Mouse (Mus musculus) macrophage (primary cell): ENCODE data around the gene Speg. TPM values are rescaled to one million over a fixed set of nuclear protein-coding genes. Genes with fewer than 3 reads are reported as not detected.

Experiments used
- H3K27ac ChIP-seq: fragments of 350-480 bp; formaldehyde crosslinking; 2 replicates; pipeline ENCODE4 v1.9.0; 2021
- H3K36me3 ChIP-seq: fragments of 350-480 bp; formaldehyde crosslinking; 2 replicates; pipeline ENCODE4 v1.9.0; 2021; ENCODE audit errors: inconsistent target
- H3K4me3 ChIP-seq: fragments of 350-480 bp; formaldehyde crosslinking; 2 replicates; pipeline ENCODE4 v1.9.0; 2021; ENCODE audit errors: inconsistent target
- H3K79me2 ChIP-seq: fragments of 350-480 bp; formaldehyde crosslinking; 2 replicates; pipeline ENCODE4 v1.9.0; 2021; ENCODE audit errors: inconsistent target
- WGBS: methylation state at CpG from one replicate; pipeline ENCODE4 v1.1.7; 2026; ENCODE audit warnings: inconsistent platforms; ENCODE audit not compliant: missing documents; 5-methylcytosine and 5-hydroxymethylcytosine counted together
- polyA plus RNA-seq: library from polyadenylated mRNA; stranded (reverse); fragments of 250-400 nt; gene quantifications from 3 replicates; pipeline ENCODE4 v1.2.4, GENCODE M21; 2018; ENCODE audit warnings: inconsistent platforms

The Speg gene
- polyA plus RNA-seq, 1 experiment from 2014 or later = 98.9 TPM

- WGBS = 14% methylated on average over 14 of the region's 14 CpGs
- no peaks in the 10 kb centered on the region for H3K79me2 ChIP-seq
- no peak overlapping the region for H3K4me3 ChIP-seq
- no peaks in the 10 kb centered on the region for H3K36me3 ChIP-seq
- no peak overlapping the region for H3K27ac ChIP-seq
These were observed 92.3 kb downstream of the Speg start for GRCm38 (mm10) chr1:75467215-75467927.

- no peaks in the 10 kb centered on the region for H3K79me2 ChIP-seq
- H3K27ac ChIP-seq = no peak overlapping the region
- 84% methylated on average over 17 of the region's 17 CpGs for WGBS
- no peaks in the 10 kb centered on the region for H3K36me3 ChIP-seq
- H3K4me3 ChIP-seq = no peak overlapping the region
These were observed 94.3 kb downstream of the Speg start for GRCm38 (mm10) chr1:75469287-75469825.

GRCm38 (mm10) chr1:75476441-75476840 lies 101.3 kb downstream of the Speg start:
- no peak overlapping the region for H3K4me3 ChIP-seq
- no peak overlapping the region for H3K27ac ChIP-seq
- no peaks in the 10 kb centered on the region for H3K36me3 ChIP-seq
- H3K79me2 ChIP-seq = no peaks in the 10 kb centered on the region
- 91% methylated on average over 9 of the region's 11 CpGs for WGBS

- no peak overlapping the region for H3K27ac ChIP-seq
- H3K79me2 ChIP-seq = no peaks in the 10 kb centered on the region
- no peaks in the 10 kb centered on the region for H3K36me3 ChIP-seq
- 12% methylated on average over 35 of the region's 35 CpGs for WGBS
- no peak overlapping the region for H3K4me3 ChIP-seq
These were observed 102.3 kb downstream of the Speg start for GRCm38 (mm10) chr1:75477264-75477965.

GRCm38 (mm10) chr1:75477966-75478290 lies 102.8 kb downstream of the Speg start:
- Histone ChIP-seq H3K4me3 (no peak overlapping the region), H3K36me3 (no peaks in the 10 kb centered on the region), H3K27ac (no peak overlapping the region), H3K79me2 (no peaks in the 10 kb centered on the region)
- WGBS = 49% methylated on average over 3 of the region's 3 CpGs

GRCm38 (mm10) chr1:75478497-75478896 lies 103.4 kb downstream of the Speg start:
- H3K36me3 ChIP-seq = no peaks in the 10 kb centered on the region
- H3K79me2 ChIP-seq = no peaks in the 10 kb centered on the region
- no peak overlapping the region for H3K27ac ChIP-seq
- WGBS = 0% methylated on average over 10 of the region's 25 CpGs
- H3K4me3 ChIP-seq = no peak overlapping the region

- Histone ChIP-seq H3K79me2 (no peaks in the 10 kb centered on the region), H3K4me3 (no peak within 1 kb of the TSS), H3K36me3 (no peaks in the 10 kb centered on the region), H3K27ac (no peak within 1 kb of the TSS)
- WGBS = 1% methylated on average over 65 of the region's 76 CpGs
These were observed 104.0 kb downstream of the Speg start, which contains the start of the genes Chpf and Tmem198 for GRCm38 (mm10) chr1:75478916-75479634. TSS of gene Chpf (minus strand) at chr1:75479307. TSS of gene Tmem198 (plus strand) at chr1:75479532.

GRCm38 (mm10) chr1:75479635-75479989 lies 104.5 kb downstream of the Speg start:
- Histone ChIP-seq H3K36me3 (no peaks in the 10 kb centered on the region), H3K4me3 (no peak overlapping the region), H3K79me2 (no peaks in the 10 kb centered on the region), H3K27ac (no peak overlapping the region)
- WGBS = 2% methylated on average over 18 of the region's 24 CpGs

GRCm38 (mm10) chr1:75480036-75480435 lies 104.9 kb downstream of the Speg start:
- WGBS = 32% methylated on average over 13 of the region's 13 CpGs

GRCm38 (mm10) chr1:75480735-75481134 lies 105.6 kb downstream of the Speg start:
- Histone ChIP-seq H3K36me3 (no peaks in the 10 kb centered on the region), H3K79me2 (no peaks in the 10 kb centered on the region), H3K27ac (no peak overlapping the region), H3K4me3 (no peak overlapping the region)
- WGBS = 78% methylated on average over 7 of the region's 7 CpGs

More at GRCm38 (mm10) chr1:75480036-75480435, 104.9 kb downstream of the Speg start:
- Histone ChIP-seq H3K4me3 (no peak overlapping the region), H3K27ac (no peak overlapping the region), H3K36me3 (no peaks in the 10 kb centered on the region), H3K79me2 (no peaks in the 10 kb centered on the region)

Other genes starting within 250 kb of the Speg start
- gene Slc23a3, start 241.4 kb upstream of the Speg start, polyA plus RNA-seq = not detected in 3 replicates
- 52.3 to 87.8 TPM (median 60.4 TPM) in 3 replicates for gene Cnppd1, start 232.6 kb upstream of the Speg start, polyA plus RNA-seq
- 56.8 to 88.1 TPM (median 67.2 TPM) in 3 replicates for gene Retreg2, start 232.5 kb upstream of the Speg start, polyA plus RNA-seq
- 16.6 to 24.7 TPM (median 21.2 TPM) in 3 replicates for gene Zfand2b, start 206.7 kb upstream of the Speg start, polyA plus RNA-seq
- gene Abcb6, start 194.9 kb upstream of the Speg start, polyA plus RNA-seq = 5.1 to 12.7 TPM (median 6.4 TPM) in 3 replicates
- 7.3 to 11.6 TPM (median 9.2 TPM) in 3 replicates for gene Ankzf1, start 183.1 kb upstream of the Speg start, polyA plus RNA-seq
- gene Atg9a, start 183.1 kb upstream of the Speg start, polyA plus RNA-seq = 9.0 to 21.6 TPM (median 10.2 TPM) in 3 replicates
- 9.8 to 15.2 TPM (median 13.2 TPM) in 3 replicates for gene Glb1l, start 164.5 kb upstream of the Speg start, polyA plus RNA-seq
- 31.1 to 48.8 TPM (median 46.3 TPM) in 3 replicates for gene Stk16, start 164.5 kb upstream of the Speg start, polyA plus RNA-seq
- 23.4 to 32.3 TPM (median 23.9 TPM) in 3 replicates for gene Tuba4a, start 155.4 kb upstream of the Speg start, polyA plus RNA-seq
- not detected in 3 replicates for gene A630095N17Rik, start 143.2 kb upstream of the Speg start, polyA plus RNA-seq
- gene Dnajb2, start 138.9 kb upstream of the Speg start, polyA plus RNA-seq = 9.7 to 10.3 TPM (median 10.1 TPM) in 3 replicates
- 0.04 to 0.26 TPM in 2 of 3 replicates, not detected in the other for gene Ptprn, start 110.8 kb upstream of the Speg start, polyA plus RNA-seq
- not detected in 3 replicates for gene Resp18, start 96.9 kb upstream of the Speg start, polyA plus RNA-seq
- 28.9 to 35.0 TPM (median 29.8 TPM) in 3 replicates for gene Dnpep, start 57.3 kb upstream of the Speg start, polyA plus RNA-seq
- gene Des, start 15.0 kb upstream of the Speg start, polyA plus RNA-seq = not detected in 3 replicates
- gene Gmppa, start 60.6 kb downstream of the Speg start, polyA plus RNA-seq = 36.3 to 56.6 TPM (median 40.3 TPM) in 3 replicates
- not detected in 3 replicates for gene Asic4, start 75.1 kb downstream of the Speg start, polyA plus RNA-seq
- gene Chpf, start 104.0 kb downstream of the Speg start, polyA plus RNA-seq = 0.09 to 0.14 TPM (median 0.12 TPM) in 3 replicates
- not detected in 3 replicates for gene Tmem198, start 104.2 kb downstream of the Speg start, polyA plus RNA-seq
- gene Obsl1, start 131.2 kb downstream of the Speg start, polyA plus RNA-seq = not detected in 3 replicates
- gene Inha, start 131.8 kb downstream of the Speg start, polyA plus RNA-seq = not detected in 3 replicates
- 14.6 to 47.0 TPM (median 35.6 TPM) in 3 replicates for gene Stk11ip, start 146.2 kb downstream of the Speg start, polyA plus RNA-seq
- gene Slc4a3, start 171.0 kb downstream of the Speg start, polyA plus RNA-seq = 0.41 to 1.3 TPM (median 0.47 TPM) in 3 replicates